Mouse (Mus musculus) heart, embryonic 13.5 days (tissue): ENCODE measurements around the gene Sh3pxd2a. TPM values are rescaled to one million over a fixed set of nuclear protein-coding genes. Genes with fewer than 3 reads are reported as not detected.
A peak's percentile ranks its signal among the peaks of the same experiment; 100 is the strongest.

Experiments used
- ATAC-seq: fragments of 200-750 bp; cut with Nextera tagmentation; 2 replicates; pipeline ENCODE4 v1.8.0; 2017; ENCODE audit warnings: moderate TSS enrichment; ENCODE audit not compliant: insufficient number of reproducible peaks, low FRiP score, low TSS enrichment; ENCODE audit errors: extremely low read depth
- H3K27ac ChIP-seq: fragments of 300-500 bp; sonication (generic); replicated peaks from 2 replicates; pipeline ENCODE4 v1.5.1; 2015; ENCODE audit warnings: moderate library complexity, mild to moderate bottlenecking, inconsistent platforms
- H3K27me3 ChIP-seq: fragments of 300-500 bp; sonication (generic); replicated peaks from 2 replicates; pipeline ENCODE4 v1.6.1; 2015; ENCODE audit warnings: mild to moderate bottlenecking, inconsistent platforms
- H3K36me3 ChIP-seq: fragments of 300-500 bp; sonication (generic); 2 replicates; pipeline ENCODE4 v1.6.1; 2015; ENCODE audit warnings: mild to moderate bottlenecking, inconsistent platforms
- H3K4me1 ChIP-seq: fragments of 300-500 bp; sonication (generic); 2 replicates; pipeline ENCODE4 v1.6.1; 2015; ENCODE audit warnings: inconsistent platforms
- H3K4me2 ChIP-seq: fragments of 300-500 bp; sonication (generic); 2 replicates; pipeline ENCODE4 v1.6.1; 2015; ENCODE audit warnings: inconsistent platforms, mild to moderate bottlenecking, moderate library complexity
- H3K4me3 ChIP-seq: fragments of 300-500 bp; sonication (generic); 2 replicates; pipeline ENCODE4 v1.5.1; 2015; ENCODE audit warnings: moderate library complexity, mild to moderate bottlenecking, inconsistent platforms
- H3K9ac ChIP-seq: fragments of 300-500 bp; sonication (generic); 2 replicates; pipeline ENCODE4 v1.6.1; 2015; ENCODE audit warnings: inconsistent platforms, mild to moderate bottlenecking, moderate library complexity
- H3K9me3 ChIP-seq: fragments of 300-500 bp; sonication (generic); 2 replicates; pipeline ENCODE4 v1.6.1; 2016; ENCODE audit warnings: inconsistent platforms
- WGBS: fragments of 180-500 bp; shearing (Covaris S2); methylation state at CpG from one replicate; pipeline ENCODE4 v1.1.7; 2015; ENCODE audit warnings: mixed read lengths; 5-methylcytosine and 5-hydroxymethylcytosine counted together
- polyA plus RNA-seq: library from polyadenylated mRNA; unstranded; fragments of >200 nt; fragmentation: Nextera tagmentation; extraction: Ambion mirVana; gene quantifications from 2 replicates; pipeline ENCODE4 v1.2.1, GENCODE M21; 2015

Gene Sh3pxd2a
- polyA plus RNA-seq, 1 experiment from 2014 or later = 5.7 TPM

DNA sequence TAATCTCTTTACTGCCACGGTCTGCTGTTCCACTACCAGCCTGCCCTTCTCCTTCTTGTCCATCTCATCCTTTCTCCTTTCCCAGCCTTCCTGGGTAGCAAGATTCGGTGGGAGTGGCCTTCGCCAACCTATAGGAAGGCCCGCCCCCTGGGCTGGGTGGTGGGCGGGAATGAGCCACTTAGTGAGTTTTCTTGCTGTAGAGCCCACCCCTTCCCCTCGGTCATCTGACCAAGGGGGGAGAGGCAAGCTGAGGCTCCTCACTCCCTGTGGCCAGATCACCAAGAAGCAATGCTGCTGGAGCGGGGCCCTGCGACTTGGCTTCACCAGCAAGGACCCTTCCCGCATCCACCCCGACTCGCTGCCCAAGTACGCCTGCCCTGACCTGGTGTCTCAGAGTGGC is 224.1 kb downstream of the Sh3pxd2a start:
- peaks cover 31% of the 10 kb centered on the region for H3K27me3 ChIP-seq
- H3K9ac ChIP-seq = peak overlapping the region; percentile 20; the same call in 1 of the 2 replicates
- H3K4me3 ChIP-seq = peak overlapping the region; percentile 39
- no peaks in the 10 kb centered on the region for H3K9me3 ChIP-seq
- H3K4me1 ChIP-seq = no peaks in the 10 kb centered on the region
- H3K4me2 ChIP-seq = peak overlapping the region; percentile 57
- whole genome bisulfite sequencing = 24% methylated on average over 12 of the region's 12 CpGs
- H3K27ac ChIP-seq = no peak overlapping the region
- no peak for ATAC-seq
- H3K36me3 ChIP-seq = no peaks in the 10 kb centered on the region

DNA sequence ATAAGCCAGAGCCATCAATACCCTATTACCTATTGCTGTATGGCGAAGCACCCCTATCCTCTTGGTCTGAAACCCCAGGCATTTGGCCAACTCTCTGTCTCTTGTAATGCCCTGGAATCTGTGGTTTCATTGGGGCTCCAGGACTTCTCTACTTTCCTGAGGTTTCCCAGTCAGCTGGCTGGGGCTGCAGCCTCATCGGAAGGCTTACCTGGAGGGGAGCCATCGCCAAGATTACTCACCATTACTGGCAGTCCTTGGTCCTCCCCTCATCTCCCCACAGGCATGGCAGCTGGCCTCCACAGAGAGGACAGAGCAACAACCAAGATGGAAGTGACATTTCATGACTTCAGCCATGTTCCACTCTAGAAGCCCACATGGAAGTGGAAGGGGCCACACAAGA is 231.1 kb downstream of the Sh3pxd2a start:
- peaks cover 11% of the 10 kb centered on the region for H3K27me3 ChIP-seq
- 82% methylated on average over 3 of the region's 3 CpGs for WGBS
- H3K4me3 ChIP-seq = no peak overlapping the region

DNA sequence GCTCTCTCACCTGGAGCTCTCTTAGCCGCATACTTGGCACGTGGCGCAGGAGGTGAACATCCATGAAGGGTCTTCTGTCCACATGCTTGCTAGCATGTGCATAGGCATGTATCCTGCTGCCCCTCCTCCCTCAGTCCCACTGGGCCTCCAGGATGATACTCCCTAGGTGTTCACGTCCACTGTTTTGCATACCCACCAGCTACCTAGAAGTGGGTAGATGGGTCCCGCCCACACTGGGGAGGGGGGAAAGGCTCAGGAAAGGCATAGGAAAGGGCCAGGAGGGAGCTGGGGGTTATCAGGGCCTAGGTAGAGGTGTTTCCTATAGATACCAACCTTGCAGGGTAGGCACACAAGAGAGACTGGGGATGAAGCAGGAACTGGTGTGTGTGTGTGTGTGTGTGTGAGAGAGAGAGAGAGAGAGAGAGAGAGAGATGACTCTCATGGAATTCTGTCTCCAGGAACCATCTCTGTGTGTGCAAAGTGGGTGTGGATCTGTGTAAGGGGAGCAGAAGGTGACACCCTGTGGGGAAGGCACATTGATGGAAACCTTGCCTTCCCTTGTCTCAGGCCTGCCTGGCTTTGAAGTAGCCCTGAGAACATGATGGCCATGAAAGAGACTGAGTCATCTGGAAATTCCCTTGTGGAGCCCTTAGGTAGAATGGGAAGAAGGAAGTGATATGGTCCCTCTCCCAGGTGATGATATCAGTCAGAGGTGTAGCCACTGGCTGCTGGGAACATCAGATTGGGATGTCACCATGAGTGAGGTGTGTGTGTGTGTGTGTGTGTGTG is 231.9 kb downstream of the Sh3pxd2a start:
- H3K9me3 ChIP-seq = no peaks in the 10 kb centered on the region
- peaks cover 17% of the 10 kb centered on the region for H3K4me1 ChIP-seq
- no peak overlapping the region for H3K4me2 ChIP-seq
- ATAC-seq = no peak
- no peak overlapping the region for H3K4me3 ChIP-seq
- 86% methylated on average over 5 of the region's 5 CpGs for WGBS
- H3K36me3 ChIP-seq = no peaks in the 10 kb centered on the region
- no peak overlapping the region for H3K27ac ChIP-seq
- H3K27me3 ChIP-seq = peaks cover 10% of the 10 kb centered on the region; the same call in 1 of the 2 replicates
- H3K9ac ChIP-seq = no peak overlapping the region

More for the DNA sequence above, 231.1 kb downstream of the Sh3pxd2a start:
- Histone ChIP-seq H3K9ac (no peak overlapping the region), H3K9me3 (no peaks in the 10 kb centered on the region), H3K4me1 (peaks cover 17% of the 10 kb centered on the region), H3K36me3 (no peaks in the 10 kb centered on the region), H3K4me2 (no peak overlapping the region), H3K27ac (no peak overlapping the region)
- no peak for ATAC-seq

DNA sequence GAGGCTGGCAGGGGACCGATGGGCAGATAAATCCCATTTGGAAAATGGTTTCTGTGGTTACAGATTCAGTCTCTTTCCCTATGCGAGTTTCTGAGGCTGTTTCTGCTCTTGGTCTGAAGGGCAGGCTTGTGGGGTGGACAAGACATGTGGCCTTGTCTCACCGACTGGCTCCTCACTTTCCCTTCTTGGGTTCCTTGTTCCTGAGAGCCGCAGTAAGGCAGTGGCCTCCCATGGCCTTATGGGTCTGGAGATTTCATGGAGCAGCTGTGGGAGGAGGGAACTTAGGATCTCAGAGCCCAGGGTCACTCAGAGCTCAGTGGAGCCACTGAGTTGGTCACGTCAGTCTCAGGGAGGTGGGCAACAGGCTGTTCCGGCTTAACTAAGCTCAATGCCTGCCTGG is 232.8 kb downstream of the Sh3pxd2a start:
- Histone ChIP-seq H3K4me3 (no peak overlapping the region), H3K9ac (no peak overlapping the region), H3K9me3 (no peaks in the 10 kb centered on the region), H3K27me3 (peaks cover 6% of the 10 kb centered on the region; the same call in 1 of the 2 replicates), H3K4me2 (no peak overlapping the region), H3K4me1 (peaks cover 17% of the 10 kb centered on the region), H3K36me3 (no peaks in the 10 kb centered on the region), H3K27ac (no peak overlapping the region)
- 76% methylated on average over 6 of the region's 6 CpGs for WGBS
- no peak for ATAC-seq

DNA sequence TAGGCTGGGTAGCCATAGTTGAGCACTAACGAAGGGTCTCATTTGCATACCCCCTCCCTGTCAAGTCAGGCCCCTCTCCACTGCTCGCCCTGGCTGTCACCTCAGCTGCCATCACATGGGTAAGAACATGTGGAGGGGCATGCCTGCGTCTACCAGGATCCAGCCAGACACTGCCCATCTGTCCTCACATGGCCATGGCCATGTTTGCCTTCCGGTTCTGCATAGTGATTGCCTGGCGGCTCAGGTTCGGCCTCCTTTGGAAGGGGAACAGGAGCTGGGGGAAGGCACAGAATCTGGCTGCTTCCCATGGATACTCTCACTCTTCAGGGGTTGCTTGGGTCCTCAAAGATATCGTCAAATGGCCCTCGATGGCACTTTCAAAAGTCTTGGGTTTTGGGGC is 233.5 kb downstream of the Sh3pxd2a start:
- Histone ChIP-seq H3K4me2 (no peak overlapping the region), H3K27ac (no peak overlapping the region), H3K27me3 (no peaks in the 10 kb centered on the region; the same call in 1 of the 2 replicates), H3K4me3 (no peak overlapping the region), H3K9me3 (no peaks in the 10 kb centered on the region), H3K9ac (no peak overlapping the region), H3K4me1 (peaks cover 17% of the 10 kb centered on the region), H3K36me3 (no peaks in the 10 kb centered on the region)
- no peak for ATAC-seq
- 81% methylated on average over 8 of the region's 8 CpGs for WGBS

DNA sequence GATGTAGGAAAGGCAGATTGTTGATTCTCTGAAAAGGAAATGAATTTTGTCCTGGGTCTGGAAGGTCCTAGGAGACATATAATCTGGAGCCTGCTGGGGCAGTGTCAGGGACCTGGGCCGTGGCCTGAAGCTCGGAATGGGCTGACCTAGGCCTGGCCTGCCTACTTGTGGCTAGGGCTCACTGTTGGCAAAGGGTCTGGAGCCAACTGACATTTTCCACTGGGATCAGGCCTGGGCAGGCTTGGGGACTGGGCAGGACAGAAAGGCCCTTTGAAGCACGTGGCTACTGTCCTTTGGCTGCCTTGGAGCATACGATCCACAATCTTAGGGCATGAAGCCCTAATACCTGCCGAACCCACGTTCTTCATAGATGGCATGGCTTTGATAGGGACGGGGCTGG is 234.1 kb downstream of the Sh3pxd2a start:
- Histone ChIP-seq H3K4me1 (peaks cover 17% of the 10 kb centered on the region), H3K4me2 (no peak overlapping the region), H3K27ac (no peak overlapping the region), H3K9ac (no peak overlapping the region), H3K9me3 (no peaks in the 10 kb centered on the region), H3K4me3 (no peak overlapping the region), H3K27me3 (no peaks in the 10 kb centered on the region; the same call in 1 of the 2 replicates), H3K36me3 (no peaks in the 10 kb centered on the region)
- no peak for ATAC-seq
- WGBS = 81% methylated on average over 7 of the region's 7 CpGs

DNA sequence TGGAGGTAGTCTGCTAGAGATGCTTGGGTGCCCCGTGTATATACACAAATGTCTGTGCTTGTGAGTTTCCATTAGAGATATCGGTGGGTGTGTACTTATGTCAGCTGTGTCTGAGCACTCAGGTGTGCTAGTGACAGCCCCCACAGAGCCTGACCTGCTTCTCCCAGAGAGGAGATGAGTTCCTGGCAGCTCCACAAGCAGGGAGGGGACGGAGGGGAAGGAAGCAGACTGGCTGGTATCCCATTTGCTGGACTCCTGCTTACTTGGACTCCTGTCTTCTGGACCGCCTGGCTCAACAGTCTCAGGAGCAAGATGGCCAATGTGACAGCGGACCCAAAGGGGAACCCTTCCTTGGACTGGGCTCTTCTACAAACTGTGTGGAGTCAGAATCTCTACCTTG is 234.7 kb downstream of the Sh3pxd2a start:
- no peak for ATAC-seq
- H3K9ac ChIP-seq = peak overlapping the region; percentile 77
- no peaks in the 10 kb centered on the region; the same call in 1 of the 2 replicates for H3K27me3 ChIP-seq
- WGBS = 70% methylated on average over 5 of the region's 5 CpGs
- peak overlapping the region; percentile 75 for H3K4me2 ChIP-seq
- peaks cover 17% of the 10 kb centered on the region for H3K4me1 ChIP-seq
- H3K27ac ChIP-seq = no peak overlapping the region
- no peaks in the 10 kb centered on the region for H3K9me3 ChIP-seq
- no peak overlapping the region for H3K4me3 ChIP-seq
- H3K36me3 ChIP-seq = no peaks in the 10 kb centered on the region

DNA sequence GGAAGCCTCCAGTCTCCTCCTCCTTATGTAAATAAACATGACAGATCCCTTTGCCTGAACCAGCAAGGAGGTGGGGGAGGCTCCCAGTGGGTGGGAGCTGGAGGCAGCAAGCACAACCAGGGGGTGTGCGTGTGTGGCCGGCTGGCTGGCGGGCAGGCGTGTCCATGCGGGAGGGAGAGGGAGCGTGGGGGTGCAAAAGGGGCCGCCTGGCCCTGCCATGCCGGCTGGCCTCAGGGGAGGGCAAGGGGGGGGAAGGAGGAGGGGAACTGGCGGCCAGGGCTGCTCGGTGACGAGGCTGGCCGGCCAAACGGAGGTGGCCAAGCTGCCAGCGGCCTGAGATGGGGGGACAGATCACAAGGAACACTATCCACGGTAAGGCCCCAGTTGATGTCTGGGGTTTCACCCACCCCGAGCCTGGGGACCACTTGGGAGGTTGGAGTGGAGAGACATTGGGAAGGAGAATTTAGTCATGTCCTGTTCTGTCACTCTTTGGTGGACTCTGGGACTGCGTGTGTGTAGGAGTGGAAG is 235.4 kb downstream of the Sh3pxd2a start:
- no peaks in the 10 kb centered on the region for H3K36me3 ChIP-seq
- ATAC-seq = peak; percentile 53; the same call in 1 of the 2 replicates
- H3K27me3 ChIP-seq = no peaks in the 10 kb centered on the region; the same call in 1 of the 2 replicates
- peak overlapping the region; percentile 40 for H3K4me3 ChIP-seq
- H3K27ac ChIP-seq = no peak overlapping the region
- no peaks in the 10 kb centered on the region for H3K9me3 ChIP-seq
- H3K9ac ChIP-seq = peak overlapping the region; percentile 77
- peaks cover 17% of the 10 kb centered on the region for H3K4me1 ChIP-seq
- peak overlapping the region; percentile 75 for H3K4me2 ChIP-seq
- 2% methylated on average over 17 of the region's 17 CpGs for WGBS

DNA sequence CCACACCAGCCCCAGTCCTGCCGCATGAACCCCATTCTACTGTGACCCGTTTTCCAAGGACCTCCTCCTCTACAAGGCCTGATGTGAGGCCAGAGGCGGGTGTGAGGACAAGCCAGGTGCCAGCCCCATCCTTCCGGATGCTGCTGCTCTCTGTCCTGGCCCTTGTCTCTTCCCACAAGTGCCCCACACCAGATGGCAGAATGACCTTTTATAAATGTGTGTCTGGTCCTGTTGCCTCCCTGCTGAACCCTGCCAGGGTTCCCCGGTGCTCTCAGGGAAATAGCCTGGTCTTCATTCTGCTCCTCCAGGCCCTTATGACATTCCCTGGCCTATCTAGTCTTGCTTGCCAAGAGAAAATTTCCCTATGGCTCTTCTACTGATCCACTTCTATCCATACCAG is 238.4 kb downstream of the Sh3pxd2a start:
- ATAC-seq = no peak
- H3K4me1 ChIP-seq = peaks cover 34% of the 10 kb centered on the region
- H3K4me2 ChIP-seq = no peak overlapping the region
- no peak overlapping the region for H3K9ac ChIP-seq
- H3K4me3 ChIP-seq = no peak overlapping the region
- no peaks in the 10 kb centered on the region; the same call in 1 of the 2 replicates for H3K27me3 ChIP-seq
- 77% methylated on average over 5 of the region's 5 CpGs for WGBS
- no peaks in the 10 kb centered on the region for H3K36me3 ChIP-seq
- H3K9me3 ChIP-seq = no peaks in the 10 kb centered on the region
- no peak overlapping the region for H3K27ac ChIP-seq

DNA sequence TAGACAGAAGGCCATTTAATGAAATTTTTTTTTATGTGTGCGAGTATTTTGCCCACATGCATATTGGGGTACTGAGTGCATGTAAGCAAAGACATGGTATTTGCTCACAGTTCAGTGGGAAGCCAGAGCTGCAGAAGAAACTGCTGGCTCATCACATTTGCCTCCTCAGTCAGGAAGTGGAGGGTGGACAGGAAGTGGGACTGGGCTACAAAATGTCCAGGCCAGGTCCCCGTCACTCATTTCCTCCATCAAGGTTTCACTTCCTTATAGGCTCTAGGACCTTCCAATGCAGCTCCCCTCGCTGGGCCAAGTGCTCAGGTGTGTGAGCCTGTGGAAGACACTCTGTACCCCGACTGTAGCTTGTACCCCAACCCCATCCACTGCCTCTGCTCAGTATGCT is 239.5 kb downstream of the Sh3pxd2a start:
- no peak overlapping the region for H3K4me3 ChIP-seq
- no peak for ATAC-seq
- 70% methylated on average over 4 of the region's 4 CpGs for WGBS

DNA sequence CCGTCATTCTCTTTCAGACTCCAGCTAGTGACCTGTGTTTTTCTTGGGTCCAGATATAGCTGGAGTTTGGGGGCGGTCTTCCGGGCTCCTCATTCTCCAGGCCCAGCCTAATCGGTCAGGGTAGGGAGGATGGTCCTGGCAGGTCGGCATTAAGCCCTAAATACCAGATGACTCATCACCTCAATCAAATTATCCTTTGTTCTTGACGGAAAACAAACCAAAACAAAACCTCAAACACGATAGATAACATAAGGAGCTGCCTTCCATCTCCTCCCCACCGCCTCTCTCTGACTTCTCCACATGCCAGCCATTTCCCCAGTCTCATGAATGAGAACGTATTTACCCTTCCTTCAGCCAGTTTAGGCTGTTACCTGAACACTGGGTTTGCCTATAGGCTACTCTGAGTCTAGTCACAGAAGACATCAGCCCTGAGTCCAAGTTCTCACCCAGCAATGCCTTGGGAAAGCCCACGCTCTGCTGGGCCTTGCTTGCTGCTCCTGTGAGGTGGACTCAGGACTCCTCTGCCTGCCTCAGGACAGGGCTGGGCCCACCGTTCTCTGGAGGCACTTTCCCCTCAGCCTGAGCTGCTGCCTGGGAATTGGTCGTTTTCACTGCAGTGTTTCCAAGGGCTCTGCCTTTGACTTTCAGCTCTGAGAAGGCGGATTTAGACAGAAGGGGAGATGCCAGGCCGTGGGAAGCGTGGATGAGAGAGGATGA is 241.2 kb downstream of the Sh3pxd2a start:
- Histone ChIP-seq H3K9ac (no peak overlapping the region), H3K4me2 (no peak overlapping the region), H3K27me3 (no peaks in the 10 kb centered on the region), H3K9me3 (no peaks in the 10 kb centered on the region), H3K4me3 (no peak overlapping the region), H3K27ac (no peak overlapping the region), H3K36me3 (no peaks in the 10 kb centered on the region), H3K4me1 (peaks cover 17% of the 10 kb centered on the region)
- no peak for ATAC-seq
- WGBS = 43% methylated on average over 15 of the region's 15 CpGs

More for the DNA sequence above, 239.5 kb downstream of the Sh3pxd2a start:
- Histone ChIP-seq H3K27me3 (no peaks in the 10 kb centered on the region; the same call in 1 of the 2 replicates), H3K4me1 (peaks cover 34% of the 10 kb centered on the region), H3K36me3 (no peaks in the 10 kb centered on the region), H3K4me2 (no peak overlapping the region), H3K9ac (no peak overlapping the region), H3K9me3 (no peaks in the 10 kb centered on the region), H3K27ac (no peak overlapping the region)
